Mouse (Mus musculus): ENCODE results near the gene Prss46. TPM values are rescaled to one million over a fixed set of nuclear protein-coding genes. Genes with fewer than 3 reads are reported as not detected.
A peak's percentile ranks its signal among the peaks of the same experiment; 100 is the strongest.

The Prss46 gene
- polyA plus RNA-seq, 1 experiment from 2014 or later = not detected

- no peak for ATAC-seq (replicated peaks; ENCODE audit: low FRiP score)
- 62% methylated on average over 9 of the region's 9 CpGs for WGBS
Measured at GRCm38 (mm10) chr9:110887388-110888303, 43.3 kb downstream of the Prss46 start.

GRCm38 (mm10) chr9:110888935-110889334, 44.6 kb downstream of the Prss46 start:
- WGBS = 87% methylated on average over 14 of the region's 14 CpGs
- ATAC-seq (replicated peaks; ENCODE audit: low FRiP score) (no peak), DNase-seq (ENCODE audit: low spot score) (peak; percentile 44)
- H3K4me3 ChIP-seq (ENCODE audit: low read depth, low read length) = no peak overlapping the region
- H3K9ac ChIP-seq (ENCODE audit: low read length) = no peak overlapping the region
- H3K36me3 ChIP-seq (ENCODE audit: control insufficient read depth, insufficient read depth, low read length) = no peaks in the 10 kb centered on the region
- H3K9me3 ChIP-seq (ENCODE audit: control insufficient read depth, low read length) = no peaks in the 10 kb centered on the region
- no peak overlapping the region for H3K27ac ChIP-seq (ENCODE audit: low read depth, low read length)
- no peaks in the 10 kb centered on the region for H3K27me3 ChIP-seq (ENCODE audit: control insufficient read depth, insufficient read depth, low read length)
- no peak overlapping the region for H3K4me2 ChIP-seq (ENCODE audit: low read depth, low read length, severe bottlenecking)
- no peaks in the 10 kb centered on the region for H3K4me1 ChIP-seq (replicated peaks; ENCODE audit: control insufficient read depth, insufficient read depth, low read length)

More at GRCm38 (mm10) chr9:110887388-110888303, 43.3 kb downstream of the Prss46 start:
- H3K36me3 ChIP-seq (ENCODE audit: control insufficient read depth, insufficient read depth, low read length) = no peaks in the 10 kb centered on the region
- no peak overlapping the region for H3K4me3 ChIP-seq (ENCODE audit: low read depth, low read length)
- no peak overlapping the region for H3K9ac ChIP-seq (ENCODE audit: low read length)
- H3K4me1 ChIP-seq (replicated peaks; ENCODE audit: control insufficient read depth, insufficient read depth, low read length) = no peaks in the 10 kb centered on the region
- H3K9me3 ChIP-seq (ENCODE audit: control insufficient read depth, low read length) = no peaks in the 10 kb centered on the region
- DNase-seq (ENCODE audit: low spot score) = no peak
- no peak overlapping the region for H3K27ac ChIP-seq (ENCODE audit: low read depth, low read length)
- H3K27me3 ChIP-seq (ENCODE audit: control insufficient read depth, insufficient read depth, low read length) = no peaks in the 10 kb centered on the region
- H3K4me2 ChIP-seq (ENCODE audit: low read depth, low read length, severe bottlenecking) = no peak overlapping the region

- ATAC-seq (replicated peaks; ENCODE audit: low FRiP score) (no peak), DNase-seq (ENCODE audit: low spot score) (peak; percentile 55)
- Histone ChIP-seq H3K9ac (ENCODE audit: low read length) (no peak overlapping the region), H3K9me3 (ENCODE audit: control insufficient read depth, low read length) (no peaks in the 10 kb centered on the region), H3K4me3 (ENCODE audit: low read depth, low read length) (no peak overlapping the region), H3K4me1 (replicated peaks; ENCODE audit: control insufficient read depth, insufficient read depth, low read length) (no peaks in the 10 kb centered on the region), H3K27me3 (ENCODE audit: control insufficient read depth, insufficient read depth, low read length) (no peaks in the 10 kb centered on the region), H3K27ac (ENCODE audit: low read depth, low read length) (no peak overlapping the region), H3K4me2 (ENCODE audit: low read depth, low read length, severe bottlenecking) (no peak overlapping the region), H3K36me3 (ENCODE audit: control insufficient read depth, insufficient read depth, low read length) (no peaks in the 10 kb centered on the region)
- WGBS = 17% methylated on average over 21 of the region's 21 CpGs
Measured at GRCm38 (mm10) chr9:110890026-110890783, 45.9 kb downstream of the Prss46 start.

- no peak for ATAC-seq (replicated peaks; ENCODE audit: low FRiP score)
- H3K9ac ChIP-seq (ENCODE audit: low read length) = no peak overlapping the region
Measured at GRCm38 (mm10) chr9:110891077-110891828, 46.9 kb downstream of the Prss46 start.

GRCm38 (mm10) chr9:110892552-110892951, 48.2 kb downstream of the Prss46 start:
- H3K4me3 ChIP-seq (ENCODE audit: low read depth, low read length) = no peak overlapping the region
- no peak for ATAC-seq (replicated peaks; ENCODE audit: low FRiP score)
- no peaks in the 10 kb centered on the region for H3K9me3 ChIP-seq (ENCODE audit: control insufficient read depth, low read length)
- H3K27me3 ChIP-seq (ENCODE audit: control insufficient read depth, insufficient read depth, low read length) = no peaks in the 10 kb centered on the region
- no peaks in the 10 kb centered on the region for H3K36me3 ChIP-seq (ENCODE audit: control insufficient read depth, insufficient read depth, low read length)
- no peak overlapping the region for H3K9ac ChIP-seq (ENCODE audit: low read length)
- peaks cover 2% of the 10 kb centered on the region; the same call in 1 of the 2 replicates for H3K4me1 ChIP-seq (replicated peaks; ENCODE audit: control insufficient read depth, insufficient read depth, low read length)
- DNase-seq (ENCODE audit: low spot score) = no peak
- WGBS = 87% methylated on average over 3 of the region's 3 CpGs
- no peak overlapping the region for H3K4me2 ChIP-seq (ENCODE audit: low read depth, low read length, severe bottlenecking)
- H3K27ac ChIP-seq (ENCODE audit: low read depth, low read length) = no peak overlapping the region

More at GRCm38 (mm10) chr9:110891077-110891828, 46.9 kb downstream of the Prss46 start:
- peak; percentile 48 for DNase-seq (ENCODE audit: low spot score)
- Histone ChIP-seq H3K9me3 (ENCODE audit: control insufficient read depth, low read length) (no peaks in the 10 kb centered on the region), H3K27ac (ENCODE audit: low read depth, low read length) (no peak overlapping the region), H3K4me2 (ENCODE audit: low read depth, low read length, severe bottlenecking) (no peak overlapping the region), H3K27me3 (ENCODE audit: control insufficient read depth, insufficient read depth, low read length) (no peaks in the 10 kb centered on the region), H3K4me3 (ENCODE audit: low read depth, low read length) (no peak overlapping the region), H3K36me3 (ENCODE audit: control insufficient read depth, insufficient read depth, low read length) (no peaks in the 10 kb centered on the region), H3K4me1 (replicated peaks; ENCODE audit: control insufficient read depth, insufficient read depth, low read length) (peaks cover under 1% of the 10 kb centered on the region; the same call in 1 of the 2 replicates)
- WGBS = 88% methylated on average over 12 of the region's 12 CpGs

- 66% methylated on average over 10 of the region's 10 CpGs for WGBS
- ATAC-seq (replicated peaks; ENCODE audit: low FRiP score) (no peak), DNase-seq (ENCODE audit: low spot score) (no peak)
- H3K9ac ChIP-seq (ENCODE audit: low read length) = no peak overlapping the region
- no peak overlapping the region for H3K4me2 ChIP-seq (ENCODE audit: low read depth, low read length, severe bottlenecking)
- peaks cover 2% of the 10 kb centered on the region; the same call in 1 of the 2 replicates for H3K4me1 ChIP-seq (replicated peaks; ENCODE audit: control insufficient read depth, insufficient read depth, low read length)
- no peaks in the 10 kb centered on the region for H3K9me3 ChIP-seq (ENCODE audit: control insufficient read depth, low read length)
- H3K4me3 ChIP-seq (ENCODE audit: low read depth, low read length) = no peak overlapping the region
- no peaks in the 10 kb centered on the region for H3K36me3 ChIP-seq (ENCODE audit: control insufficient read depth, insufficient read depth, low read length)
- no peak overlapping the region for H3K27ac ChIP-seq (ENCODE audit: low read depth, low read length)
- H3K27me3 ChIP-seq (ENCODE audit: control insufficient read depth, insufficient read depth, low read length) = no peaks in the 10 kb centered on the region
Measured at GRCm38 (mm10) chr9:110893429-110893828, 49.1 kb downstream of the Prss46 start.

- peak; percentile 46 for DNase-seq (ENCODE audit: low spot score)
- H3K4me3 ChIP-seq (ENCODE audit: low read depth, low read length) = no peak overlapping the region
- no peak overlapping the region for H3K4me2 ChIP-seq (ENCODE audit: low read depth, low read length, severe bottlenecking)
- no peaks in the 10 kb centered on the region for H3K36me3 ChIP-seq (ENCODE audit: control insufficient read depth, insufficient read depth, low read length)
- H3K27me3 ChIP-seq (ENCODE audit: control insufficient read depth, insufficient read depth, low read length) = no peaks in the 10 kb centered on the region
- no peaks in the 10 kb centered on the region for H3K9me3 ChIP-seq (ENCODE audit: control insufficient read depth, low read length)
- H3K9ac ChIP-seq (ENCODE audit: low read length) = no peak overlapping the region
- no peak for ATAC-seq (replicated peaks; ENCODE audit: low FRiP score)
- peaks cover 2% of the 10 kb centered on the region; the same call in 1 of the 2 replicates for H3K4me1 ChIP-seq (replicated peaks; ENCODE audit: control insufficient read depth, insufficient read depth, low read length)
- WGBS = 55% methylated on average over 5 of the region's 5 CpGs
- H3K27ac ChIP-seq (ENCODE audit: low read depth, low read length) = no peak overlapping the region
Measured at GRCm38 (mm10) chr9:110895507-110895906, 51.2 kb downstream of the Prss46 start.

- H3K27ac ChIP-seq (ENCODE audit: low read depth, low read length) = no peak overlapping the region
- 18% methylated on average over 7 of the region's 7 CpGs for WGBS
- no peaks in the 10 kb centered on the region for H3K9me3 ChIP-seq (ENCODE audit: control insufficient read depth, low read length)
- ATAC-seq (replicated peaks; ENCODE audit: low FRiP score) (no peak; the same call in 1 of the 2 replicates), DNase-seq (ENCODE audit: low spot score) (no peak)
- no peak overlapping the region for H3K4me3 ChIP-seq (ENCODE audit: low read depth, low read length)
- H3K4me1 ChIP-seq (replicated peaks; ENCODE audit: control insufficient read depth, insufficient read depth, low read length) = peaks cover 2% of the 10 kb centered on the region; the same call in 1 of the 2 replicates
- peak overlapping the region; percentile 23; the same call in 1 of the 2 replicates for H3K9ac ChIP-seq (ENCODE audit: low read length)
- no peaks in the 10 kb centered on the region for H3K36me3 ChIP-seq (ENCODE audit: control insufficient read depth, insufficient read depth, low read length)
- peak overlapping the region; percentile 39 for H3K4me2 ChIP-seq (ENCODE audit: low read depth, low read length, severe bottlenecking)
- H3K27me3 ChIP-seq (ENCODE audit: control insufficient read depth, insufficient read depth, low read length) = no peaks in the 10 kb centered on the region
Measured at GRCm38 (mm10) chr9:110895994-110896393, 51.7 kb downstream of the Prss46 start.
